Mouse (Mus musculus): ENCODE measurements around the gene Ptgs1.
"Not testable (repeated sequence)": the region's sequence is repeated elsewhere in the genome, so short reads cannot be mapped to it uniquely, and the experiment has no call there.

Ptgs1 gene

DNA sequence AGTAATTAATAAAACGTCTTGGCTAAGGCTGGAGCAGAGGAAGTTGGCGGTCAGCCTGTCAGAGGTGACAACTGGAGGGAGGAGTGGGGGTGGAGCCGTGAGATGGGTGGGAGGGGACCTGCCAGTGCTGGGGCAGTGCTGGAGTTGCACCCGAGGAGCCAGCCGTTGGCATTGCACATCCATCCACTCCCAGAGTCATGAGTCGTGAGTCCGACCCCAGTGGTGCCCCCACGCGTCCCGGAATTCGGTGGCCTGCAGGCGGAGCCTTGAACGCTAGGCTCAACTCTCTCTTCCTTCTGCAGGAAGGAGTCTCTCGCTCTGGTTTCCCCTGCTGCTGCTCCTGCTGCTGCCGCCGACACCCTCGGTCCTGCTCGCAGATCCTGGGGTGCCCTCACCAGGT lies at the start of gene Ptgs1:
TSS of gene Ptgs1 (plus strand) at position 61 of the 400 bp plus-strand sequence.
- DNase-seq (ENCODE audit: low spot score in 2 of 2): peak; percentile 48 to 74

DNA sequence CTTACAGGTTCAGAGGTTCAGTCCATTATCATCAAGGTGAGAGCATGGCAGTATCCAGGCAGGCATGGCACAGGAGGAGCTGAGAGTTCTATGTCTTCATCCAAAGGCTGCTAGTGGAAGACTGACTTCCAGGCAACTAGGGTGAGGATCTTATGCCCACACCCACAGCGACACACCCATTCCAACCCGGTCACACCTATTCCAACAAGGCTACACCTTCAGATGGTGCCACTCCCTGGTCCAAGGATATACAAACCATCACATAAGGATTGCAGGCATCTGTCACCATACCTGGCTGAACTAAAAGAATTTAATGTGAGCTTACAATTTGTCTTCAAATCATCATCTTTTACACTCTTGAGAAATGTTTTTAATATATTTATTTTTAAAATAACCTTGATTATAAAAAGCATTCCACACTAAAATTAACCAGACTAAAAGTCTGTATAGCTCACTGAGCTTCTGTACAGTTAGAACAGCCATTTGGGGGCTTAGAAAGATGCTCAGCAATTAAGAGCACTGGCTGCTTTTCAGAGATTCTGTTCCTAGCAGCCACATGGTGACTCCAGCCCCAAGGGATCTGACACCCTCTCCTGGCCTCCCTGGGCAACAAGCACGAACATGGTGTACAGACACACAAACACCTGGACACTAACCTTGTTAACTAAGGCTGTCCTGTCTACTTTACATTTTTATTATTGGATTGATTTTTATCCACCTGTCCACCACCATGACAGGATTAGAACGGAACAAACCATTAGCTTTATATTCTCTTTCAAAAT lies 48.4 kb upstream of the Ptgs1 start:
- DNase-seq (ENCODE audit: low spot score in 2 of 2): not testable (repeated sequence)

DNA sequence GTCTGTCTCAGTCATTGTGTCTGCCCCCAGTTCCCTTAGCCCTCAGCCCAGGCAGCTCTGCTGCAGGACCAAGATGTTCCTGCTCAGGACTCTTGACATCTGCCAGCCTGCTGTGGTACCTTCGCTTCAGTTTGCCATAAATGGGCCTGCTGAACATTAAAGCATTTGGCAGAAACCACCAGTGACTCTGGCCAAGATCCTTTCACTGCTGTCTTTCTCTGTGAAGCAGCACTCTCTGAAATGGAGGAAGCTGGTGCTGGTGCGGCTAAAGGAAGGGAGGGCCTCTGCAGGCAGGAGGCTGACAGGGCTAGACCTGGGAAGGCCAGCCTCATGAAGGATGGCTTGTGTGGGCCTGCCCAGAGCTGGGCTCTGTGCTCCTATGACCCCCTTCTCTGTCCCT lies 46.9 kb upstream of the Ptgs1 start:
- no peak for DNase-seq (ENCODE audit: low spot score in 2 of 2)

DNA sequence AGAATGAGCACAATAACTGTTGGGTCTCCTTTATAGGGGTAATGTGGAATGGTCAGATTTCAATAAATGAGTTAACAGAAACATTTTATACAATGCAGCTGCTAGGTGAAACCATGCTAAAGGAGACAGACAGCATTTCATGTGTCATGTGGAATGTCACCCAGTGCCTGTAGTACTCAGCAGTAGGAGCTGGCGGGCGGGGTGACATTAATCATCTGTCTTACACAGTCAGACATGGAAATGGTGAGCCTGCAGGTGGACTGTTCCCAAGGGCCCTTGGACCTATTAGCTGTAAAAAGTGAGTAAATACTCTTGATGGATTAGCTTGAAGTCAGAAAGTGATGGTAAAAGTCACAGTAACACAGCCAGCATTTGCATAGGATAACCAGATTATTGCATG lies 46.0 kb upstream of the Ptgs1 start:
- DNase-seq (ENCODE audit: low spot score in 2 of 2): no peak

DNA sequence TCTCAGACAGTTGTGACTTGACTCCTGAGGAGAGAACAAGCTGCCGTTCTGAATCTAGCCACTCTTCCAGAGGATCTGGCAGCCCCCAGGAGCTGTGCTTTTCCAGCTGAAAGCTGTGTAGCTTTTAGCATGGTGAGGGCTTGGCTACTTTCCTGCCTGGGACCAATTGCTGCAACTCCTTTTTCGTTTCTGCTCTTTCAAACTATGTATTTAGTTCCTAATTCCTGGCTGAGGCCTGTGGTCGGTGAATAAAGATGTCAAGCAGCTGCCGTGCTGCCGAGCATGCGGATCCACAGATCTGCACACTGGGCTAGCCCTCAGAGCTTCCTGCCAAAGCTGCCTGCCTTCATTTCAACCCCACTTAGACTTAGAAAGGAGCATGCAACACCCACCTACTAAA lies 45.4 kb upstream of the Ptgs1 start:
- DNase-seq (ENCODE audit: low spot score in 2 of 2): no peak

DNA sequence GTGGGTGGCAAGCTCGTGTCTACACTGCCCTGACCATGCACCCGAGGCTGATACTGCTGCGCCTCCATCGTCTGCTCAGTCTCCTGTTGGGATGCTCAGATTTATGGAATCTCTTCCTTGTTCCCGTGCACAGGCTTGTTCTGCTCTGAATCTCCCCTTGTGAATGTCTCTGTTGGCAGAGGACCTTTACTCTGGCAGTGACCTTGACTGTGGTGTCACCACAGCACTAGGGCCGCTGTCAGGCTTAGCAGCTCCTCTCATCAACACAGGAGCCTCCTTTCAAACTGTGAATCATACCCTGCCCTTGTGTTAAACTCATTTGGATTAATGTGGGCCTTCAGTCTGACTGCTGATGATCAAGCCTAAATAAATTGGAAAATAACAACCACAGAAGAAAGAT lies 41.0 kb upstream of the Ptgs1 start:
- DNase-seq (ENCODE audit: low spot score in 2 of 2): not testable (repeated sequence)

DNA sequence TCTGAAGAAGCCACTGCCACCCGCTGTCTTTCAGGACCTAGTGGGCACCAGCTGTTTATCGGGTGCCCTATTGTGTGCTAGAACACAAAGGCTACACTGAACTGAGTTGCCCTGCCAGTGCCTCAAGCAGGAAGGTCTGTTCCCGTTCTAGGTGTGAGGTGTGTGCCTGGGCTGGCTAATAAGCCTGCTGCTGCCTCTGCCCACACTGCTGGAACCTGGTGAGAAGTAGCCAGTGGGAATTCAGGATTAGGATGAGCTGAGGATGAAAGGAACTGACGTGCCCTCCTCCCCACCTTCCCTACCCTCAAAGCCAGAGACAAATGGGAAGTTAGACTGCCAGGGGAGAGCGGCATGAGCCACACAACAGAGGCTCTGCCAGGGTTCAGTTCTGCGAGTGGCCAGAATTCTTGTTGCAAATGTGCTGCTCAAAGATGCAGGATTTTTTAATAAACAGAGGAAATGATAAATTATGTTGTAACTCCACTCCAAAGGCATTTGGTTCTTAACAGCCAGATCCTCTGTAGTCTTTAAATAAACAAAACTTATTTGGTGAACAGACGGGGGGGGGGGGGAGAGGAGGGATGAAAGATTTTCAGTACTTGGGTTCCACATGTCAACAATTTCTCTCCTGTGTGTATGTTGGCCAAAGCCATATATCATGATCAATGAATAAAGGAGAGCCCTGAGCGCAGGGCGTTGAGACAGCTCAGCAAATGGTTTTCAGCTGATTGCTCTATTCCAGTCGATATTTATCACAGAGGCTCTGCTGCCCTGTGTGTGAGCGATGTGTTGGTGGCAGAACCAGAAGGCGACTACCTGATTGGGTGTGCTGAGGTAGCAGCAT lies 38.9 kb upstream of the Ptgs1 start:
- DNase-seq (ENCODE audit: low spot score in 2 of 2): no peak

DNA sequence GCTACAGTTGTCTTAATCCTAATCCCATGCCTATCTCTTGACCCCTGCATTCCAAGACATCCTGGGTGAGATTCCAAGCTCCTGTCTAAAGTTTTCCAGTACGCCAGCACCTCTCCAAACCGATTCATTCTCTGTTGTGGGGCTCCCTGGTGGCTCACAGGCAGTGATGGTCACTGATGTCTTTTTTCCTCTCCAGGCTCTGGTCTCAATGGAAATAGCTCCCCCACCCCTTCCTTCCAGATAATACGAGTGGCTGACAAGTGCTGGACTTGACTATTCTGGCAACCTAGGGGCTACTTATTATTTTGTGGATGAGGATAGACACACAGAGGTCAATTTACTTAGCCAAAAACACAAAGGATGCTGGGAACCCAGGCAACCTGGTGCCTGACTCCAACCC lies 33.2 kb upstream of the Ptgs1 start:
- no peak for DNase-seq (ENCODE audit: low spot score in 2 of 2)

DNA sequence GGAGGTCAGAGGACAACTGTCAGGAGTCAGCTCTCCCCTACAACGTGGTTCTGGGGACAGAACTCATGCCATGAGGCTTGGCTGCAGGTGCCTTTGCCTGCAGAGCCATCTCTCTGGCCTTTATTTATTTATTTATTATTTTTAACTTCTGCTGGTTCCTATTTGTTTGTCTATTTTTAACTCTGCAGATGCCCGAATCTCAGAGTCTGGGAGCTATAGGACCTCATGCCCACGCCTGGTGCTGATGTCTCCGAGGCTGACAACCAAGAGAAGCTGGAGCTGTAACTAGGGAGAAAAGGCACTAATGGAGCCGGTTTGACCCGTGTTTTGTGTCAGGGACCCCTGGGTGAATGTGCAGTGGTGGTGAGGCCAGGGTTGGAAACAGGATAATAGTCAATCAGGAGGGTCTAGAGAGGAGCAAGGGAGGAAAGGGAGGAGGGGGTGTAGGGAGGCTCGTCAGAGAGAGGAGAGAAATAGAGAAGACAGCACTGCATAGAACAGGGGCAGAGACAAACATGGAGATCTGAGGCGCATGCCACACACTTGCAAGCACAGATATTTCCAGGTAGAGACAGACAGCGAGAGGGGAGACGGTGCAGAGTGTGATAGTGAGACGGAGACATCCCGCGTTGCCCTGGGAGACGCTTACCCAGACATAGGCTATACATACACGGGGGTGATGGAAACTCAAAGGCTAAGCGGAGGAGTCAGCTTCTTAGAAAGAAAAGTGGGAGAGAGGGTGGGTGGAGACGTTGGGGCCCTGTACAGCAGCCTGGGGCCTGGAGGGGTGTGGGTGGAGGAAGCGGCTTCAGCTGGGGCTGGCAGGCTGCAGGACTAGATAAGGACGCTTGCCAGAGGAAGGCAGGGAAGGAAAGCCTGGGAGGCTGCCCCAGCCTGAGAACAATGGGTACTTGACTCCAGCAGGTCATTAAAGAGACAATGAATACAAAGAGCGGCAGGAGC lies 32.0 kb upstream of the Ptgs1 start:
- DNase-seq (ENCODE audit: low spot score in 2 of 2): peak; percentile 81 to 85

DNA sequence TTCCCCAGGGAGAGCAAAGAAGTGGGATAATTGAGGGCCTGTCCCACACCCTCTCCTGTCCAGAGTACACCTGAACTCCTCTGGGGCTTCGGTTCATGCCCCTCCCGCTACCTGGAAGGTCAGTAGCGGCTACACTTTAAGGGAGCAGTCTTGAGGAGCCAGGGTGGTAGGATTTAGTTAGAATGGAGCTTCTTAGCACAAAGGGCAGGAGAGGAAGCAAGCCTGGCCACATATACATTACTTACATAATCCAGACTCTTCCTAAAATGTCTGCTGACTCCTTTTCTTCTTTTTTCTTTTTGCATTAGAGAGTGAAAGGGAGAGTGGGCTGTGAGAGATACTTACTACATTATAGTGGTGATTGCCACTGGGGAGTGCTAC lies 31.4 kb upstream of the Ptgs1 start:
- DNase-seq (ENCODE audit: low spot score in 2 of 2): no peak

DNA sequence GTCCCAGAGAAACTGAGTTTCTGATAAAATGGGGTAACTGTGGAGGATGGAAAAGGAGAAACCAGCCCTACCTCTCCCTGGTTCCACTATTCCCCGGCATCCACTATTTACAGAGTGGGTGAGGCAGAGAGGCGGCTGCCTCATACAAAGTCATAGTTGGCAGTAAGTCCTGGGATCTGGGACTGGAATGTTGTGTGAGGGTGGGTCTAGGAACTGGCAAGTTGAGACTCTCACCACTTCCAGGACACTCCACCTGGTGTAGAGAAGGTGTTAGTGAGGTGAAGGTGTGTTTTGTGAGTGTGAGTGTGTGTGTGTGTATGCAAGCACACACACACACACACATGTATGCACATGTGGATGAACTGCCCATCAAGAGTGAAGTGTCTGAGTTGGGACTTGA lies 29.4 kb upstream of the Ptgs1 start:
- no peak for DNase-seq (ENCODE audit: low spot score in 2 of 2)

DNA sequence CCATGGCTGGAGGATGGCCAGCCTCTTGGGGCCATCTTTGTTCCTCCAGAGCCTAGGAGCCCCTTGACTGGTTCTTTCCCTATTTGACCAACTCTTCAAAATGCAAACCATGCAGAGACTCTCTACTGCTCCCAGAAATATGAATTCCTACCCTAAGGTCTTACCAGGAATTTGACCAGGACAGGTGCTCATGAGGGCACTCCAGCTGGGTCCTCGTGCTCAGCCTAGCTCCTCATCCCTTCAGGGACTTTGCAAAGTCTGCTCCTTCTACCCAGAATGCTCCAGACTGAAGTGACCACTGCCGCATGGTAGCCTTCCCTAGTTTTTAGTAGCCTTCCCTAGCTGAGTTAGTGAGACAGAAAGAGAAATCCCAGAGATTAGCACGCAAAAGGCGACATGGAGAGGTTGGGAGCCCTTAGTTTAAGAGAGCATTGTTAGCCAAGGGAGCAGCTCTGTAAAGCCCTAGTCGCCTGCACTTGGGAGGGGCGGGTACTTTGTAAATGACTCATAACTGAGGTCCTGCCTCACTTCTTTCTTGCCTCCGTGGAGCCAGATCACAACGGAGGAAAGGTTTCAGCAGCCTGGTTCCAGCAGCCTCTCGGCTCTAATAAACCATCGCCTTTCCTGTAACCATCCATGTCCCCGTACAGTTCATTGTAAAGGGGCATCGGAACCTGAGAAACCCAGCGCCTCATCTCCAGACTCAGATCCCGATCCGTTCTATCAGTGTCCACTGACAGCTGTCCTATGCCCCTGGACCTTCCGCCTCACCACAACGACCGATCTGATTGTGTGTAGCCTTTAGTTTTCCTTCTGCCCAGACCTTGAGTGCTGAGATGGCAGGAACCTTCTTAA lies 28.2 kb upstream of the Ptgs1 start:
- no peak for DNase-seq (ENCODE audit: low spot score in 2 of 2)

DNA sequence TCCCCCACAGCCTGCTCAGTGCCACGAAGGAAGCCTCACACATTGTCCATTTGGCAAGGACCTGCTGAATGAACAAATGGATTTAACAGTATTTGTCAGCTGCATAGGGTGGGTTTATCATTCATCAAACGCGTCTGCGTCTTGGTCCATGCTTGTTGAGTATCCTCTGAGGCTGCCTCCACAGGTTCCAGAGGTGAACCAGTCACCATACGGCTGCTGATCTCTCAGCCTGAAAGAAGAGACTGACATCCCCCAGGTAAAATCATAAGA lies 27.7 kb upstream of the Ptgs1 start:
- DNase-seq (ENCODE audit: low spot score in 2 of 2): no peak

DNA sequence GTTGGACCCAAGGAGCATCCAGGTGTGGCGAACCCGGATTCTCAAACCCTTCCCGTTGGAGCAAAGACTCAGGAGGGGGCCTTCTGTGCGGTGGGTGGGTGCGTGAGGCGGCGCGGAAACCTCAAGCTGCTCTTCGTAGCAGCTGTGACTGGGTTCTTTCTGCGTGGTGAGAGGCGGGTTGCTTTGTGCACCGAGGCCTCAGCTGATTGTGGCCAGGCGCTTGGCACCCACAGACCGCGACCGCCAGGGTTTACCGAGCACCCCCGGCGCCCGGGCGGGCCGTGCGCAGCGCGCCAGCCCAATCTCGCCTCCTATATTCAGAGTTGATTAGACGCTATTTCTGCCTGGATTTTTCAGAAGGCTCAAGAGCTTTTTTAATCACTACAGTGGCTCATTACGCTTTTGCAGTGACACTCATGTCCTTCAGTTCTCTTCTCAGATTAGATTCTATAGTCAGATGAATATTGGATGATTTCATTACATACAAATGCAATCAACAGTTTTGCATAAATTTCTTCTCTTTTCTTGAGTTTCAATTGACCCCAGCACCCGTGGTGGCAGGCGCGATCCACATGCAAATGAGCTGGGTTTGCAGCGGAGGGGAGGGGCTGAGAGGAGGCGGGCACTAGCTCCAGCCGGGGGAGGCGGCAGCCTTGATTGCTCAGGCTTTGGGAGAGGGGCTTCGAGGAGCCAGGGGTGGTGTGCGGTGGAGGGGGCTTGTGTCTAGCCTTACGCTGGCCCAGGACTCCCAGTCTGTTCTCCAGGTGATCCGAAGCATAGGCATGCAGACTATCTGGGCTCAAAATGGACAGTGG lies 27.0 kb upstream of the Ptgs1 start:
- DNase-seq (ENCODE audit: low spot score in 2 of 2): peak; percentile 43 to 77

DNA sequence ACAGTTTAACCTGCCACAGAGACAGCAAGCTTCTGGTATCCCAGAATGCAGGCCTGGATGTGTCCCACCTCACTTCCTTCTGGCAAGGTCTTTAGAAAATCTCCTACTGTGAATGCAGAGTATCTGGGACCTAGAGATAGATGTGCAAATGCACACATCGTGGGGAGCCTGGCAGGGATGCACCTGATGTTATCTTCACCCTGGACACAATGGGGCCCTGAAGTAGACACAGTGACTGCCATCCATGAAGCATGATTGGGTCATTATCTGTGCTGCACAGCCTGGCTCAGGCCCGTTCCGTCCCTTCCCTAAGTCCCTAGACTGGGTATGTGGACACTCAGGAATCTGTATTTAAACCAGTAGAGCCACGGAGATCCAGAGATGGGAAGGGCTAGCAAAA lies 25.6 kb upstream of the Ptgs1 start:
- DNase-seq (ENCODE audit: low spot score in 2 of 2): no peak

DNA sequence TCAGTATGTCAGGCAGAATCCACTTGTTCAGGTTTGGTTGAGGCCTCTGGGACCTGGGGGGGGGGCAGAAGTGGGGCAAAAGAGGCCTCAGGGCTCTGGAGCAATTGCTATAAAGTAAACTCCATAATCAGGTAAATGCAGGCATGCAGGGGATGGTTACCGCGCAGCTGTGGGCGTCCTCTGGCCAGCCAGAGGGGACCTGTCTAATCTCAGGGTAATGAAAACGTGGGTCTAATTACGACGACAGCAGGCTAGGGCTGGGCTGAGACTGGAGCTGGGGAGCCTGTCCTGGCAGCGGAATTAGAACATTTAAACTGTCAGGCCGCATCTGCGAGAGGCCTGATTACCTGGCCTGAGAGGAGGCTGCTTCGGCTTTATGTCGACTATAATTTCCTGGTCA lies 23.2 kb upstream of the Ptgs1 start:
- no peak for DNase-seq (ENCODE audit: low spot score in 2 of 2)

DNA sequence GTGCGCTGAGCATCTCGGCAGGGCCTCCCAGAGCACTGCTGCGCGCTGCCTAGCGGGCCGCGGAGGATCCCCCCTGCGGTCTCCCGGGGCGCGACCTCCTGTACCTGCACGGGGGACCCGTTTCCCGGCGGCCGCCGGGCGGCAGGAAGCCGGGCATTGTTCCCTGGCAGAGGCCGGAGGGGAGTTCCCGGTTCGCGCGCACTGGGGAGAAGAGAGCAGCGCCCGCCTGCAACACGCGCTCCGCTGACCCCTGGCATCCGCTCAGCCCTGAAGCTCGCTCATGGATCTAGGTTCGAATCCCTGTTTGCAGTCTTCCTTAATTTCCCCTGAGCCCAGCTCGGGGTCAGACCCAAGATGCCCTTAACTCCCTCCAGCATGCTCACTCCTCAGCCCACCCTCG lies 19.4 kb upstream of the Ptgs1 start:
- DNase-seq (ENCODE audit: low spot score in 2 of 2): no peak

DNA sequence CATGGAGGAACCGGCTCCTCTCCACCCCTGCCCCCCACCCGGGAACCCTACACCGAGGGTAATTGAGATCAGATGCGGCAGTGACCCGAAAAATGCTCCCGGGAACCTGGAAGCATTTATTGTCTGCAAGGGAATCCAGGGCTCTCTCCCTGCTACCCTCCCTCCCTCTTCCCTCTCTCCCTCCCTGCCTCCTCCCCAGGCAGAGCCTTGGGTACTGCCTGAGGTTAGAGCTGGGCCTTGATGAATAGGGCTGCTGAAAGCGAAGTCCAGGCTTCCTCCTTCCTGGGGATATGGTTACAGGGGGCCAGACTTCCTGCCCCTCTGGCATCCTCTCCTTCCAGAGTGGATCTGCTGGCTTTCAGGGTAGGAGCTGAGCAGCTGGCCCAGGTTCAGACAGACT lies 18.4 kb upstream of the Ptgs1 start:
- no peak for DNase-seq (ENCODE audit: low spot score in 2 of 2)

DNA sequence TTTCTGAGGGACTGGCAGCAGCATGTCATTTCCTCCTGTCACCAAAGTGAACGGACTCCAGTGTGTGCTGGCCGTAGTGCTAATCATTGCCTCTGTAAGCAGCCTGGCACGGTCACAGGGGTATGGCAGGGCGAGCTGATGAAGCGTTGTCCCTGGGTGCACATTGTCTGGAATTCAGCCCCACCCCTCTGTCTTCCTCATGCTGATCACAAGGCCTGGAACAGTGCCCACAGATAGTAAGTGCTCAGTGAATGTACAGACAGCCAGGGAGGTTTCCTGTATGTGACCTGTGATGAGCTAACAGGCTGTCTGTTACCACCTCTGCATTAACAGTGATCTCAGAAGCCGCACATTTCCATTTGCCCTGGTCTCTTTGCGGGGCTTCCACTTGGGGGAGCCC lies 17.1 kb upstream of the Ptgs1 start:
- DNase-seq (ENCODE audit: low spot score in 2 of 2): no peak

DNA sequence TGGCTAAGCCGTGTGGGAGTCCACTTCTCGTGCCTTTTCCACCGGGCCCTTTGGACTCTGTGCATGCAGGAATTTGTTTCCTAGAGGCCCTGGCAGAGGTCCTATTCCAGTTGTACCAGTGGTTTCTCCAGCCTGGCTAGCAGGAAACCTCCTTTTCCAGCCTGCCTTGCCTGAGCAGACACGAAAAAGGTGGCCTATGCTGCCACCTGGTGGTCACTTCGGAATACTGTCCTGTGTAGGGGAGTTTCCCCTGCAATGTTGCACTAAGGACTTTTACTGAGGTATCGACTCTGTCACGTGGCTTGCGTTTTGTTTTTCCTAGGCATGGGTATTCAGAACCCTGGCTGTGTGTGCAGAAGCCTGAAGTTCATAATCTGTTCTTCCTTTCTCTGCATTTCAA lies 16.2 kb upstream of the Ptgs1 start:
- peak; percentile 81 to 92 for DNase-seq (ENCODE audit: low spot score in 2 of 2)

DNA sequence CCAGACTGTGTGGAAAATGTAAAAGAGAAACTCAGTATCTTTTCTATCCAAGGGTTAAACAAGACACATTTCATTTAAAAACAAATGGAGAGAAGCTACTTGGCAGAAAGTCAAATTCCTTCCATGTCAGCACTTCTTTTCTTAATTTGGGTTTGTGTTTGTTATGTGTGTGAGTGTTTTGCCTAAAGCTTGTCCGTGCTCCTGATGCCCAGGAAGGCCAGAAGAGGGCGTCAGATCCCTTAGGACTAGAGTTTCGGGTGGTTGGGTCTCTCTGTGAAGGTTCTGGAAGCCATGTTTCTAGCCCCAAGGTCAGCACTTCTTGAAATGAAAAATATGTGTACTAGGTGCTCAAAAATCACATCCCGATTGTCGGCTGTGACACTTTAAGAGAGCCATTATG lies 15.8 kb upstream of the Ptgs1 start:
- DNase-seq (ENCODE audit: low spot score in 2 of 2): no peak

Measured in spleen, postnatal 4 days (tissue).